Mouse (Mus musculus): ENCODE data around the gene Tpsb2.

Gene Tpsb2

DNA sequence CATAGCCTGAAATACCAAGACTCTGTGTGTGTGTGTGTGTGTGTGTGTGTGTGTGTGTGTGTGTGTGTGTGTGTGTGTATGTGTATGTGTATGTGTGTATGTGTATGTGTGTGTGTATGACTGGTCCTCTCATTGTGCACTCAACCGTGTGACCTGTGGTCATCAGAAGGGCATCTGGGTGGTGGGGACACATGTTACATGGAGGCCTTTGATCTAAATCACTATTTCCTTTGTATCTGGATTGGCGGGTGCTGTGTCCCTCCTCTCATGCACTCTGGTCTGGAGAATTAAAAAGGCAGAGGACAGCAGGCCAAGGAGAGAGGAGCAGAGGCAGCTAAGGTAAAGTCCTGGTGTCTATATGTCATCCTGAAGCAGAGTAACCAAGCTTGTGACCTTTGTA is at the start of gene Tpsb2:
TSS of gene Tpsb2 (plus strand) at position 301 of the 400 bp plus-strand sequence.
- DNase-seq (ENCODE audit: low spot score in 2 of 2) = no peak

DNA sequence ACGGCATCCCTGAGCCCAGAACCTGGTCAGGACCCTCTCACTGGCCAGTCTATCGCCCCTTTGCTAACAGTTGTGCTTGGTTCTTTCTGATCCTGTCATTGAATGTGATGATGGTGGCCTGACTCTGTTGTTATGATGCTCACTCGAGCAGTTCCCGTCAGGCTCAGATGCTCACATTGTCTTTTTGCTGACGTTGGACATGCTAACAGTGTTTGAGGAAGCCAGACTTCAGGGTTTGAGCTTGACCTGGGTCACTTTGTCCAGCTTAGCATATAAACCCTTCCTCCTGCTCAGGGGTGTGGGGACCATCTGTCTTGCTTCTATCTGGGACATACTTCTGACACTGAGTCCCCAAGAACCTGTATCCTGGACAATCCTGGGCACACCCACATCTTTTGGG is 47.8 kb upstream of the Tpsb2 start, which contains the start of gene Prss29:
TSS of gene Prss29 (plus strand) at position 301 of the 400 bp plus-strand sequence.
- DNase-seq (ENCODE audit: low spot score in 2 of 2) = no peak

DNA sequence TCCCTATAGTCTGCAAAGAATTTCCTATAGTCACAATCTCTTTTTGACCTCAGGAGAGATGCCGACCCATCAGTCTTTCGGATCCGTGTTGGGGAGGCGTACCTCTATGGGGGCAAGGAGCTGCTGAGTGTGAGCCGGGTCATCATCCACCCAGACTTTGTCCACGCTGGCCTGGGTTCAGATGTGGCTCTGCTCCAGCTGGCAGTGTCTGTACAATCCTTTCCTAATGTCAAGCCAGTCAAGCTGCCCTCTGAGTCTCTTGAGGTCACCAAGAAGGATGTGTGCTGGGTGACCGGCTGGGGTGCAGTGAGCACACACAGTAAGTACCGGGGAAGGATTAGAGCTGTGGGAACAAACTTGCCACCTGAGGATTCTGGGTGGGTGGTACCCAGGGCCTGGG is 45.3 kb upstream of the Tpsb2 start:
- DNase-seq (ENCODE audit: low spot score in 2 of 2) = no peak

DNA sequence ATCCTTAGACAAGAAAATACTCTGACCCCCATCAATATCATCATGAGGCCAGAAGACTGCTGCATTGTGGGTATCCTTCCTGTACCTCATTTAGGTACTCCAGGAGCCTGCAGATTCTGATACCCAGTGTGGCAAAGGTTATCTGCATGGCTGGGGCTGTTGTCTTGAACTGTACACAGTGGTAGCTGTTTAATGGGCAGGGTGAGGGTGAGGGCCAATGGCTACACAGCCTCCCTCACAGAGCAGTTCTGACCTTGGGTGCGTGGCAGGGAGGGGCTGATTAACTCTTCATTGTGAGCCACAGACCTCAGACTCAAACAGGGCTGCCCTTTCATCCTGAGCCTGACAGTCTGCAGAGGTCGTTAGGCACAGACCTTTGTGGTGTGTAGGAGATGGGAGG is 43.2 kb upstream of the Tpsb2 start:
- no peak for DNase-seq (ENCODE audit: low spot score in 2 of 2)

DNA sequence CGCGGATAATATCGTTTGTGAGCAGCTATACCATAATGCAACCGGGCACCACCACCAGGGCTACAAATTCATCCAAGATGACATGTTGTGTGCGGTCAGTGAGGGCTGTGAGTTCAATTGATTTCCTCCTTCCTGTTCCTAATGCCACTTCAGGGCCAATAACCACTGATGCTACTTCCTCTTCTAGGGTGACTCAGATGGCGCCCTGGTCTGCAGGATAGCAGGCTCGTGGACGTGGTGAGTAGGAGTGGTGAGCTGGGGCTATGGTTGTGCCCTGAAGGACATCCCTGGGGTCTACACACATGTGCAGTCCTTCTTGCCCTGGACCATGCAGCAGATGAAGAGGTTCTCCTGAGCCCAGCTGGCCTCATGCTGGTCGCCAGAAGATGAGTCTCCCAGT is 33.8 kb upstream of the Tpsb2 start:
- no peak for DNase-seq (ENCODE audit: low spot score in 2 of 2)

DNA sequence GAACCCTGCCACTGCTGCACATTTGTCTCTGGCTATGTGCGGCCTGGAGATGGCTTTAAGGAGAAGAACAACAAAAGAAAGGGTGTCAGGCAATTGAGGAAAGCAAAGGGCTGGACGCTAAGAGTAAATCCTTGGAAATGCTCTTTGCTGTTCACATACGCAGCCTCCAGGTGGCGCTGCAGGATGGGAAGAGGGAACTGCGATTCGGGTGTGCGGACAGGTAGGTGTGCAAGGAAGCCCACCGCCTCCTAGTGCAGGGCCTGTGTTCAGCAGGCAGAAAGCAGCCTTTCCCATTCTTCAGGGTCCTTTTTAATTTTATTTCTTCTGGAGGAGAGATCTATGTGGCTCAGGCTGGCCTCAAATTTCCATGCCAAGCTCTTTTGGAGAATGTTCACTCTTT is 32.2 kb upstream of the Tpsb2 start:
- peak; percentile 4 to 12 for DNase-seq (ENCODE audit: low spot score in 2 of 2)

DNA sequence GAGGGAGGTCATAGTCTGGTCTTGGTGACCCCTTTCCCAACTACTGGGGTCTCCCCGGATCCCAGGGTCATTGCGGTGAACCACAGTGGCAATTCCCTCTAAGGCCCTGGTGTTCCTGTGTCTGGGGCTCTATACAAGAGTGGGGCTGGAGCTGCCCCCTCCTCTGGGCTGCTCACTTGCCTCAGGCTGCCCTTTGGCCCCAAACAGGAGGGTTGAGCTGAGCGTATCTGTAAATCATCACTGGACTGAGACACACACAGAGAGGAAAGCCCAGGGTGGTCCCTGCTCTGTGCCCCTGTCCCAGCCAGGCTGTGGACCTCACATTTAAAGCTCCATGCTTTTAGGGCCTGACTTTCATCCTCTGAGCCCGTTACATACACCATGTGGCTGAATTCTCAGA is 27.9 kb upstream of the Tpsb2 start:
- DNase-seq (ENCODE audit: low spot score in 2 of 2) = no peak

DNA sequence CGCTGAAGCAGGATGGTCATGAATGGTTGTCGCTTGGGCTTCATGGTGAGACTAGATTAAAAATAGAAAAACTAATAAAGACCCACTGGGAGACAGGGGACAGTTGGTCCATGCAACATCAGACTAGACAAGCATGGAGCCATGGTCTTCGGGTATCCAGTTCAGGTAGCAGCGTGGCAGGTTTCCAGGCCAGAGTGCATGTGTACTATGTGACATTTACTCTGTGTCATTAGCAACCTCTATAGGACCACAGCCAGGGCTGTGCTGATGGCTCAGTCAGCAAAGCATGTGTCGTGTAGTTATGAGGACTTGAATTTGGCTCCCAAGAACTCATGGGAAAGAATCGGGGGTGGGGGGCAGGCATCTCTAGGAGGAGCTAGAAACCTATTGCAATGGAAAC is 26.1 kb upstream of the Tpsb2 start:
- DNase-seq (ENCODE audit: low spot score in 2 of 2) = no peak

DNA sequence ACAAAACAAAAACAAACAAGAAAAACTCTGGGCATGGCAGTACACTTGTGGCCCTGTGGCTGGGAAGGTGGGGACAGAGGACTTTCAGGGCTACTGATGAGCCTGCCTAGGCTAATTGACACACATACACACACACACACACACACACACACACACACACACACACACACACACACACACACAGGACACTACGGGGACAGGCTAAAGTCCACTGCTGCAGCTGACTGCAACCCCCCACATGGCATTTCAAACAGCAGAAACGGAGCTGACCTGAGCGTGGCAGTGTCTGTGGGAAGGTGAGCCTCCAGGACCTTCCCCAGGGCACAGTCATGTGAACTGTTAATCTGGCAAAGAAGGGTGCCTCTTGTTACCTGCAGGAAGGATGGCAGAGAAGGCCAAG is 24.6 kb upstream of the Tpsb2 start:
- no peak for DNase-seq (ENCODE audit: low spot score in 2 of 2)

DNA sequence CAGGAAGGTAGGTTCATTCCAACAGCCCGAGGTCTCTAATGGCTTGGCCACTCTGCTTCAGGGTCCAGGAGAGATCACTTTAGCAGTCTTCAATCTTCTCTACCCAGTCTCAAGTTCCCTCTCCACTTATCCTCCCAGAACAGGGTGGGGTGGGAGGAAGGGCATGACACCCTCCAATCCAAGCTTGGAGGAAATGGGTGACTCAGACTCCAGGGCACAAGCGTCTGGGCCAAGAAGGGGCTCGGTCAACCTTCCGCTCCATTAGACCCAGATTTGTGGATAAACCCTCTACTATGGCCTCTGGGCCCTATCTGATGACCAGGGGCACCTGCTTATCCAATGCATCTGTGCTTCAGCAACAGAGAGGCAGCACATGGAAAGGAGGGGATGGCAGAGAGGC is 20.6 kb upstream of the Tpsb2 start, which contains the start of gene Tpsab1:
TSS of gene Tpsab1 (minus strand) at position 101 of the 400 bp plus-strand sequence.
- DNase-seq (ENCODE audit: low spot score in 2 of 2) = no peak

DNA sequence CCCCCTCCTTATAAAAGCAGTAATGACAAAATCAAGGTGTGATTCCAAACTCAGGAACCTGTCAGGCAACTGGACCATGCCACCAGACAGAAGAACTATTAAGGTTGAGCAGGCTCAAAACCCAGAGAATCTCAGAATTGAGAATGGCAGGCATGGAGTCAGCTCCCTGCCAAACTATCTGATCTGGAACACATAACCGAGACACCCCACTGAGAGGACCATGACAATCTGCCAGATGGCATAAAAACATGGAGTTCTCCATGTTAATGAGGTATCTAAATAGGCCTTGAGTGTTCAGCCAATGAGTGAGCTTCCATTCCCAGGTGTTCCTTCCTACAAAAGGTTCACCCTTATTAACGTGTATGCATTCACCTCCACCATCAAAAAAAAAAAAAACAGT is 4.8 kb upstream of the Tpsb2 start:
- DNase-seq (ENCODE audit: low spot score in 2 of 2) = no peak

DNA sequence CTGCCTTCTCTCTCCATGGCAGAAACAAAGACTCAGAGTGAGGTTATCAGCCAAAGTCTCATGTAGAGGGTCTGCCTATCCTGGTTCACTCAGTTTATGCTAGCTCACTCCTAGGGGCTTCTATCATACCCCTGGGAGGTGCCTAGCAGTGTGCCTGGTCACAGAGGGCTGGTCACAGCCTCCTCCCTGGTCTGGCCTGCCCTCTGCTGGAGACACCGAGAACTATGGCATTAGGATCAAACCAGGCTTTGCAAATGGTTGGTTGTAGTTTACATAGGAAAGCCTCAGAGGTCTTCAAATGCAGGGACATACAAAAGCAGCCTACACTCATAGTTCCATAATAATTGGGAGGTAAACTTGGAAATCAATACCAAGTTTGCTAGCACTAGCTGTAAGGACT is 2.4 kb upstream of the Tpsb2 start:
- no peak for DNase-seq (ENCODE audit: low spot score in 2 of 2)

DNA sequence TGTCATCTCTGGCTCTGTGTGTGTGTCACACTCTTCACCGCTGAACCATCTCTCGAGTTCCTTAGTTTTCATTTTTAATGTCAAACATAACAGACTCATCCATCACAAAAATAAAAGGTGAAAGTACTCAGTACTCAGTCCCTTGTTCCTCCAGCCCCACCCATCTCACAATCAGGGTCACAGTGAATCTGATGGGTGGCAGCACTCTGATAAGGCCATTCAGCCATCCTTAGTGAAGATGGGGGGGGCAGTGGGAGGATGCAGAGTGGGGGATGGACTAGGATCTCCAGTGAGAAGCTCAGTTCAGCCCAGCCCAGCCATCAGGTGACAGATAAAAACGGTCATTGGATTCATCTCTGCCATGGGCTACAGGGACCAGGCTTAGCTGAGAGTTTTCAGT is 2.9 kb downstream of the Tpsb2 start, which contains the start of gene Tpsg1:
TSS of gene Tpsg1 (plus strand) at position 301 of the 400 bp plus-strand sequence.
- no peak for DNase-seq (ENCODE audit: low spot score in 2 of 2)

DNA sequence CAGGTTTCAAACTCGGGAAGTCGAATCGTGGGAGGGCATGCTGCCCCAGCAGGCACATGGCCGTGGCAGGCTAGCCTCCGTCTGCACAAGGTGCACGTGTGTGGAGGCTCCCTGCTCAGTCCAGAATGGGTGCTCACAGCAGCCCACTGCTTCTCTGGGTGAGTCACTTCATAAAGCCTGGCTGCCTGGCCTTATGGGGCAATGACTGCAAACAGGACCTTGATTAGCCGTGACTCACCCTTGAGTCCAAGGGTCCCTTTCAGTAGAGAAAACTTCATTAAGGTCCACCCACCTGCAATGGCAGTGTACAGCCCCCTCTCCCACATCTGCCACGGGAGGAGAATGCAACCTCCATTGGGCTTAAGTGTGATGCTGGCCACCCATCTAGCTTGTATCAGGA is 6.4 kb downstream of the Tpsb2 start:
- no peak for DNase-seq (ENCODE audit: low spot score in 2 of 2)

DNA sequence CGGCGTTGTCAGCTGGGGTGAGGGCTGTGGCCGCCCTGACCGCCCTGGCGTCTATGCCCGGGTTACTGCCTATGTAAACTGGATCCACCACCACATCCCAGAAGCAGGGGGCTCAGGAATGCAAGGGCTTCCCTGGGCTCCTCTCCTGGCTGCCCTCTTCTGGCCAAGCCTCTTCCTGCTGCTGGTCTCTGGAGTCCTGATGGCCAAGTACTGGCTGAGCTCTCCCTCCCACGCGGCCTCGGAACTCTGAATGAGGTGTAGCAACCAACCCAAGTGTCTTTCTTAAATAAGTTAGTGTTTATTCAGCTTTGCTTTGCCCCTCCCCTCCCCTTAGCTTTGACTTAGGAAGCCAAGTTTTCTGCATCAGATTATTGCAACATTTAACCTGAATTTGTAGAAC is 7.9 kb downstream of the Tpsb2 start:
- no peak for DNase-seq (ENCODE audit: low spot score in 2 of 2)

DNA sequence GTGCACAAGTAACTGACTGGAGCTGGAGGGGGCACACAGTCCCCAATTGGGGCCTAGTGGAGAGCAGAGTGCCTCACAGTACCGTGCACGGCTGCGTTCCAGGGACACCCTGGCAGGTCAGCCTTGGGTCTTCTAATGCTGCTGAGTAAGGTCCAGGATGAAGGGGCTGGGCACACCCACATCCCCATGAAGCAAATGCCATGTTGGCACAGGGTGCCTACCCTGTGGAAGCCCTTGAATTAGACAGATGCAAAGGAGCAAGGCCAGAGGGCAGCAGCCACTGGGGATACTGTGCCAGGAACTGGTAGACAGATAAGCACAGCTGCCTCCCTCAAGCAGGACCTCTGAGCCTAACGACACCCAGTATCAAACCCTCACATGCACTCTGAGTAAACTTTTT is 28.4 kb downstream of the Tpsb2 start:
- DNase-seq (ENCODE audit: low spot score in 2 of 2) = no peak

DNA sequence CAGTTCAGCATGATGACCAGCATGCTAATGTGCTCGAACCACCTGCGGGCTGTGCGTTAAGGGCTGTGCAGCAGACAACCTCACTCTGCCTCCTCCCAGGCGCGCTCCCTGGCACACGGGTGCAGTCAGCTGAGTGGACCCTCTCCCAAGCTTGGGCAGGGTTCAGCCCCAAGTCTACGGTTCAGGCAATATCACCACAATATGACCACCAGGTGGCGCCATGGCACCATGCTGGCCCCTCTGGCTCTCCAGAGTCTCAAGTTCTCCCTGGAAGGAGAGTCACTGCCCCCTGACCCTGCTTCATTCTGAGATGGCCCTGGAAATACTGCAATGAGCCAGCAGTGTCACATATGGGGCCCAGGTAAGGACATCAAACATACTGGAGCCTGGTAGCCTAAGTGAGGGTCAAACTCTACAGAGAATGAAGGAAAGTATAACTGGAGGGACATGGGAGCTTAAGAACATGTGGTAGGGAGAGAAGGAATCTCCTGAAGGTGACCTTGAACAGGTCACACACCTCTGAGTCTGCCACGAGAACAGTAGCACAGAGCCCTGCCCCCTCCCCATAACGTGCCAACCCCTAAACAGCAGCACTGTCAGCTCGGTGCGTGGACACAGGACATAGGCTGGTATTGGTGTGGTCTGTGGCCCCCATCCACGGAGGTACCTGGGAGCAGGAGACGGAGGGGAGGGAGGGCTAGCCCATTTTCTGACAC is 31.9 kb downstream of the Tpsb2 start:
- DNase-seq (ENCODE audit: low spot score in 2 of 2) = peak; percentile 50 to 61

DNA sequence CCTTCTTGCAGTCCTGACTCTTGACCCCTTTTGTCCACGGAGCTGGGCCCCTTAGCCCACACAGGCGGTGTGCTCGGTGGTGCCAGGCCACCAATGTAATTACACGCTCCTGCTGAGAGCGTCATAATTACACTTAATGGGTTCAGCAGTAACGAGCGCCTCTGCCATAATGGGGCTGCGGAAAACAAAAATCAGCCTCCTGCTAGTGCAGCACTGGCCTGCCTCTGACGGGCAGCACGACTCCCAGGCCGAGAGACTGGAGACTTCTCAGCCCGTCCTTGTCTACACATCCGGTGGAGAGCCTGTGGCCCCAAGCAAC is 32.4 kb downstream of the Tpsb2 start:
- DNase-seq (ENCODE audit: low spot score in 2 of 2) = no peak

DNA sequence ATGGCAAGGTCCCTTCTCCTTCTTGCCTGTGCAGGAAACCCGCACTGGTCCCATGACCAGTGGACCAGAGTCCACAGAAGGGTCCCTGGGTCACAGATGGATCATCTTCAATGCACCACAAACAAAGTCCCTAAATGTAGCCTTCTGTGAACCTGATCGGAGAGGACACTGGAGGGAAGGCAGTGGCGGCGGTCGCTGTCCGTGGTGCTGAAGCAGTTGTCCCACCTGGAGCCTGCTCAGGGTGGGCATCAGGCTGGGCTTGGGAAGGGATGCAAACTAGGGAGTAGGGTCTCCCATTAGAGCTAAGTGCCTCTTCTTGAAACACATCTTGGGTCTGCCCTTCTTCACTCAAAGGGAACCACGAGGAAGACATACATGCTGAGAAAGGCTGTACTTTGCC is 34.3 kb downstream of the Tpsb2 start:
- no peak for DNase-seq (ENCODE audit: low spot score in 2 of 2)

DNA sequence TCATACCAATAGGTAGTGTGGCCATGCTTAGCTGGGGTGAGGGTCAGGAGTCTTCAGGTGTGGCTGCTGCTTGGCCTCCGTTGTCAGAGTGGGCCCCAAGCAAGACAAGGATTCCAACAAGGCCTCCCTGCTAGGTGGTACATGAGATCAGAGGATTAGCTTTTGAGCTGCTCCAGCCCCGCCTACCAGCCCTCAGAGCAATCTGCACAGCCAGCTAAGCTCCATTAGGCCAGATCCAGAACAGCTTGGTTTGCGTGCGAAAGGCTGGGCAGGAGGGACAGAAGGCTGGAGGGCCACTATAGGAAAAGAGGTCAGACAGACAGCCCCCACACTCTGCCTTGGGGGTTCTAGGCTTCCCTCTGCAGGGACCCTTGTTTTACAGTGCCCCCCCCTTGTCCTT is 35.4 kb downstream of the Tpsb2 start:
- DNase-seq (ENCODE audit: low spot score in 2 of 2) = no peak

DNA sequence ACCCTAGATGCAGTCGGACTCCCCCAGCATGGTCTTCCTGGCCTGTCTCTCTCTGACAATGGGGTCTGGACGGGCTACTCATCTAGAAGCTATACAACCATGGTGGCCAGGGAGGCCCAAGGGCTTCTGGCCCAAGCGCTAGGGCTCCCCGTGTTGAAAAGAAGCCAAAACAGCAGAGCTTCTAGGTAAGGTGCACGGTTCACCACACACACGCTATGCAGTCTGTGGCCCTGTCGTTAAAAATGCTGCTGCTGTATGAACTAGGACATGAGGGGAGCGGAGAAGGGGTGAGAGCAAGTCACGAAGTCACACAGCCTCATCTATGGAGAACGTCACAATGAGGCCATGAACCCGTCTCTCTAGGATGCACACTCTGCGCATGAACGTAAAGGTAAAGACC is 36.1 kb downstream of the Tpsb2 start:
- no peak for DNase-seq (ENCODE audit: low spot score in 2 of 2)

DNA sequence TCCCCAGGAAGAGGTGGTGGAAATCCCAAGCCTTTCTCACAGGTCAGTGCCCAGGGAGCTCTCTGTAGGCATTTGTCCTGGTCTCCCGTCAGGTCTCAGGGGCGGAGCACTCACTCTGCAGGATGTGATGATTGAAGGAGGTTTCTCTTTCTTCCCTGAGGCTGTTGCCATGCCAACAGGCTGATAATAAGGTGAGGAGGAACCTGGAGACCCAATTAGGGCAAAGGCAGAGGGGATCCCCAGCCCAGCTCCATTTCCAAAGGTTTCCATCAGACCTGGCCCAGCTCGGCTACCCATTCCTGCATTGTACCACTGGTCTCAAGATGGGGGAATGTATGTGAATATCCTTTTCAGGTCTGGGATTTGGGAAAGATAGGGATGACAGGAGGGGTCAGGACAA is 38.1 kb downstream of the Tpsb2 start:
- DNase-seq (ENCODE audit: low spot score in 2 of 2) = no peak

DNA sequence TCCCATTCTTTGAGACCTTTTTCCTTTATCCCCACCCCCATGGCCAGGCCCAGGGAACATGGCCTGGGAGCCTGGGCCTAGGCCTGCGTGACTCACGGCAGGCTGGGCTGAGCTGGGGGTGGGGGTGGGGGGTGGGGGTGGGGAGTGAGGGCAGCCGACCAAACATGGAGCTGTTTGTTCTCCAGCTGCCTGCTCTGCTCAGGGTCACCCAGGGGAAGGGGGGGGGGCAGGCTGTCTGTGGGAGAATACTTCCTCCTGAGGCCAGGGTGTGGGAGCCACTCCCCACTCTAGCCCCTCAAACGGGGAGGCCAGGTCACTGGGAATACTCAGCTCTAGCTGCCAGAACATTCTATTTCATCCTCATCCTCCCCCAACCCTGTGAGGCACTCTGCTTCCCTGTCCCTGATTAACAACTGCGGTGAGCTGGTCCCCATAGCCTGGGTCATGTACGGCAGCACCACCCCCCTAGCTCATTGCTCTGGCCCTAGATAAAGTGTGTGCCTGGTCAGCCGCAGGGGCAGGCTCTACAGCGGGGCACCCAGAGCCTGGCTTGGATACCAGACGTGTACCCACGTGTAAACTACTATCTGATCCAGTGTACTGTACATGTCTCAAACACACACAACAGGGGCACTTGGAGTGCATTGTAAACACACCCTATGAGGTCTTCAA is 39.3 kb downstream of the Tpsb2 start:
- DNase-seq (ENCODE audit: low spot score in 2 of 2) = no peak

DNA sequence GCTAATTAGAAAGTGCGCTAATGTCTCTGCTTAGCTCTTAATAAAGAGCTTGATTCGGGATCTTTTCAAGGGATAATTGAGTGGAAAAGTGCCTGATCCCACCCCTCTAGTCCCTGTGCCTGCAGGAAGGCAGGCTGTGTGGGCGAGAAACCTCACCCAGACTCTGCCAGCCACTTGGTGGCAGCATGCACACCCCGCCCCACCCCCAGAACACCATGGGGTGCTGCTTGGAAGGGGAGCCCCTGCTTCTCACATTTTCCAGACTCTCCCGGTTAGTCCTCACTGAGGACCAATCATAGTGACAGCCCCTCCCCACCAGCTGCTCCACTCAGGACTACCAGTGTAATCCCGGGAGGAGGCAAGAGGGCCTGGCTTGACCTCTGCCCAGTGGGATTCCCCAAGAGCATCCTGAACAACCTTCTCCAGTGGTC is 39.9 kb downstream of the Tpsb2 start:
- DNase-seq (ENCODE audit: low spot score in 2 of 2) = peak; percentile 29 to 50

Measured in right cerebral cortex, postnatal 36 days (tissue).